Mouse (Mus musculus) neural tube, embryonic 11.5 days (tissue): ENCODE measurements around the gene Tubb3. TPM values are rescaled to one million over a fixed set of nuclear protein-coding genes. Genes with fewer than 3 reads are reported as not detected.
"Not testable (repeated sequence)": the region's sequence is repeated elsewhere in the genome, so short reads cannot be mapped to it uniquely, and the experiment has no call there.

Experiments used
- ATAC-seq: fragments of 200-750 bp; cut with Nextera tagmentation; 2 replicates; pipeline ENCODE4 v1.8.0; 2017; ENCODE audit warnings: moderate number of reproducible peaks, mild to moderate bottlenecking, moderate TSS enrichment, moderate library complexity; ENCODE audit not compliant: insufficient read depth, low FRiP score, low TSS enrichment
- DNase-seq: peaks from one replicate; pipeline ENCODE4 v3.0.0-alpha.2; 2015; ENCODE audit warnings: low spot score
- H3K27ac ChIP-seq: fragments of 300-500 bp; sonication (generic); 2 replicates; pipeline ENCODE4 v1.5.1; 2014; ENCODE audit warnings: low read depth, mild to moderate bottlenecking, low read length
- H3K27me3 ChIP-seq: fragments of 300-500 bp; sonication (generic); 2 replicates; pipeline ENCODE4 v1.6.1; 2014; ENCODE audit warnings: mild to moderate bottlenecking, low read length, mixed read lengths; ENCODE audit not compliant: control insufficient read depth, insufficient read depth
- H3K36me3 ChIP-seq: fragments of 300-500 bp; sonication (generic); 2 replicates; pipeline ENCODE4 v1.6.1; 2014; ENCODE audit warnings: mild to moderate bottlenecking, low read length, moderate library complexity, mixed read lengths; ENCODE audit not compliant: control insufficient read depth, insufficient read depth
- H3K4me1 ChIP-seq: fragments of 300-500 bp; sonication (generic); 2 replicates; pipeline ENCODE4 v1.6.1; 2014; ENCODE audit warnings: low read length, mixed read lengths; ENCODE audit not compliant: control insufficient read depth, insufficient read depth
- H3K4me2 ChIP-seq: fragments of 300-500 bp; sonication (generic); 2 replicates; pipeline ENCODE4 v1.6.1; 2014; ENCODE audit warnings: low read depth, mild to moderate bottlenecking, moderate library complexity
- H3K4me3 ChIP-seq: fragments of 300-500 bp; sonication (generic); 2 replicates; pipeline ENCODE4 v1.5.1; 2014; ENCODE audit warnings: low read depth, low read length
- H3K9ac ChIP-seq: fragments of 300-500 bp; sonication (generic); 2 replicates; pipeline ENCODE4 v1.6.1; 2014; ENCODE audit warnings: mild to moderate bottlenecking, low read length
- H3K9me3 ChIP-seq: fragments of 300-500 bp; sonication (generic); 2 replicates; pipeline ENCODE4 v1.6.1; 2016; ENCODE audit warnings: low read length; ENCODE audit not compliant: control insufficient read depth
- WGBS: fragments of 180-500 bp; shearing (Covaris S2); extraction: QIAGEN DNeasy Blood & Tissue Kit; methylation state at CpG from one replicate; pipeline ENCODE4 v1.1.7; 2014; 5-methylcytosine and 5-hydroxymethylcytosine counted together
- polyA plus RNA-seq: library from polyadenylated mRNA; unstranded; fragments of >200 nt; fragmentation: Nextera tagmentation; extraction: Ambion mirVana; gene quantifications from 2 replicates; pipeline ENCODE4 v1.2.1, GENCODE M21; 2014

Gene Tubb3
- polyA plus RNA-seq, 1 experiment from 2014 or later, result 1,012 TPM

DNA sequence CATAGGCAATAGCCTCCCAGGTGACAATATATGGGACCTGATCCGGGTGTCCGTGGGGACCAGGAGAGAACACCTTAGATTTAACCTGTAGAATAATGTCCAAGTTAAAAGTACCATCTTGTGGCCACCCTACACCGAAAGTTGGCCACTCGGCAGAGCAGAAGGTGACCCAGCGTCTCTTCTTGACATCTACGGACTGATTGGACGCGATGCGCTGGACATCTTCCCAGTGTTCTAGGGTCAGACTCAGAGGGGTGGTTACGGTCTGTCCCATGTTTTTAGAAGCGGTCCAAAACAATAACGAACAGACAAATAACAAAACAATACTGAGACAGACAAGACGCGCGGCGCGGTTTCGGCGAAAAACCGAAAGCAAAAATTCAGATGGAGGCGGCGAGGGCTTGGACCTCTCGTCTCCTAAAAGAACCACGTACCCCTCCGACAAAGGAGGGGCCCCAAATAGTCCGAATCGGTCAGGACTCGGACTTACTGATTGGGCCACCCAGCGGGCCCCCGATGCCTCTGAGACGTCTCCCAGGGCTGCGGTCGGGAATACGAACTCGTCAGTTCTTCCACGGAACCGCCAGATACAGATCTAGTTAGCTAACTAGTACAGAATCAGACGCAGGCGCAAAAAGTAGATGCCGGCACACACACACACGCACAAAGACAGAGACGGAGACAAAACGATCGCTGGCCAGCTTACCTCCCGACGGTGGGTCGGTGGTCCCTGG is 22.2 kb downstream of the Tubb3 start:
- not testable (repeated sequence) for H3K4me1 ChIP-seq, DNase-seq, ATAC-seq, H3K27me3 ChIP-seq, H3K27ac ChIP-seq, H3K4me3 ChIP-seq, H3K4me2 ChIP-seq, H3K36me3 ChIP-seq, H3K9ac ChIP-seq
- 98% methylated on average over 35 of the region's 47 CpGs for WGBS
- peaks cover 16% of the 10 kb centered on the region for H3K9me3 ChIP-seq

DNA sequence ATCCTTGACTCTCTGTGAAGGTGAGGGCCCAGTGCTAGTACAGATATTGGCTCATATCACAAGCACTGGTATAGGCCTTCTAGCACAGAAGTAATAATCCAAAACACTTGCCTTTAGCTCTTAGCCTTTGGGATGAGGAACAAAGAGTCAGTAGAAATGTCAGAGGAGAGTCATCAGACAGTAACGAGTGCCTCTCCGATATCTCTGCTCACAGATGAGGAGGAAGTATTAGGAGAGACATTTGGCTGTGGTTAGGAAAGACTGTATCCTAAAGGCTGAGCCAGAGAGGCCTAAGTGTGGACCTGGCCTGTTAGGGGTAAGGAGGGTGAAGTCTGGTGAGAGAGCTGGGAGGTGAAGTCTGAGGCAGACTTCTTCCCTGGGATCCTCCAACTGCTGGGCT is 30.6 kb downstream of the Tubb3 start:
- H3K4me3 ChIP-seq, result no peak overlapping the region
- no peak for ATAC-seq
- H3K4me1 ChIP-seq, result 0 out of 2 replicates have a peak, but pooled peaks cover 3% of the 10 kb centered on the region
- no peak overlapping the region for H3K27ac ChIP-seq
- H3K9me3 ChIP-seq, result no peaks in the 10 kb centered on the region
- no peaks in the 10 kb centered on the region for H3K36me3 ChIP-seq
- H3K27me3 ChIP-seq, result no peaks in the 10 kb centered on the region
- H3K4me2 ChIP-seq, result no peak overlapping the region
- 90% methylated on average over 2 of the region's 2 CpGs for WGBS
- H3K9ac ChIP-seq, result no peak overlapping the region
- DNase-seq, result no peak

DNA sequence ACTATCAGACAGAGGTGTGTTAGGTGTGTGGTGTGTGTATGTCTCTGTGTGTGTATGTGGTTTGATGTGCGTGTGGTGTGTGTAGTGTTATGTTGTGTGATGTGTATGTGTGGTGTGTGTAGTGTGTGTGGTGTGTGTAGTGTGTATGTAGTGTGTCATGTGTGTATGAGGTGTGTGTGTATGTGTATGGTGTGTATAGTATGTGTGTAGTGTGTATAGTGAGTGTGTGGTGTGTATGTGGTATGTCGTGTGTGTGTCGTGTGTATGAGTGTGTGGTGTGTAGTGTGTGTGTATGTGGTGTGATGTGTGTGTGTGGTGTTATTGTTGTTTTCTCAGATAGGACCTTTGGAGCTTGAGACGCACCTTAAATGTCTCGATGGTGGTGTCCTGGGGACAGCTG is 31.1 kb downstream of the Tubb3 start:
- H3K27ac ChIP-seq, result no peak overlapping the region
- 83% methylated on average over 5 of the region's 5 CpGs for WGBS
- H3K9me3 ChIP-seq, result no peaks in the 10 kb centered on the region
- ATAC-seq (0 out of 2 replicates have a peak, but pooled peaks have one; percentile 9), DNase-seq (no peak)
- no peak overlapping the region for H3K4me2 ChIP-seq
- H3K4me3 ChIP-seq, result no peak overlapping the region; the same call in 1 of the 2 replicates
- 0 out of 2 replicates have a peak, but pooled peaks cover 3% of the 10 kb centered on the region for H3K4me1 ChIP-seq
- no peaks in the 10 kb centered on the region for H3K27me3 ChIP-seq
- no peak overlapping the region for H3K9ac ChIP-seq
- no peaks in the 10 kb centered on the region for H3K36me3 ChIP-seq

DNA sequence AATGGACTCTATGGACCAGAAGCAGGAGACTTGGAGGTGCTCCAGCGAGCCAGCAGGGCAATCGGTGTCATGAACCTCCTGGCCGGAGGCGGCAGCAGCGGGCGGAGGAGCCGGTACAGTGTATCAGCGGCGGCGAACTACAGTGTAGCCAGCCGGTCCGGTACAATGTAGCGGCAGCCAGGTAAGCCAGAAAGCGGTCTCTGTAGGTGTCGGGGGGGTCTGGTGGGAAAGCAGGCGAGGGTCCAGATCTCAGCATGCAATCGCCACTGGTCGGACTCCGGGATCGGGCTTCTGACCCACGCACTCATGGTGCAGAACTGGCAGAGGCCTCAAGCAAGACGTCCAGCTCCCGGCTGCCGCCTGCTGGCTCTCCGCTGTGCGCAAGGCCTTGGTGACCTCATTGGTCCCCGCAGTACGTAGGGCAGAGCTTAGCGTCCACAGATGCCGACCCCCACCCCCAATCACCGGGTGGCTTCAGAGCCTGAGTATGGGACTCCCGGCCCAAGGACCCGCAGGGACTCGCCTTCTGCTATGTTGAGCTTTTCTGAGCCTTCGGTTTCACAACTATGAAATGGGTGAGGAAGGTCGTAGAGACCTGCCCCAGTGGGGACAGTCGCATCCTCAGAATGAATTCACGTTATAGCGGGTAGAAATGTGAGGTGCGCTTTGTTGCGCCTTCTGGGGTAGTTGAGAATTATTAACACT is 31.8 kb downstream of the Tubb3 start:
- no peaks in the 10 kb centered on the region for H3K9me3 ChIP-seq
- peak overlapping the region; percentile 63 for H3K4me2 ChIP-seq
- DNase-seq, result peak; percentile 94
- 1% methylated on average over 41 of the region's 41 CpGs for WGBS
- H3K4me3 ChIP-seq, result peak overlapping the region; percentile 59
- peak overlapping the region; percentile 80 for H3K9ac ChIP-seq
- H3K36me3 ChIP-seq, result no peaks in the 10 kb centered on the region
- no peaks in the 10 kb centered on the region for H3K27me3 ChIP-seq
- 0 out of 2 replicates have a peak, but pooled peaks cover 3% of the 10 kb centered on the region for H3K4me1 ChIP-seq
- peak; percentile 94 for ATAC-seq
- H3K27ac ChIP-seq, result no peak overlapping the region; the same call in 1 of the 2 replicates

DNA sequence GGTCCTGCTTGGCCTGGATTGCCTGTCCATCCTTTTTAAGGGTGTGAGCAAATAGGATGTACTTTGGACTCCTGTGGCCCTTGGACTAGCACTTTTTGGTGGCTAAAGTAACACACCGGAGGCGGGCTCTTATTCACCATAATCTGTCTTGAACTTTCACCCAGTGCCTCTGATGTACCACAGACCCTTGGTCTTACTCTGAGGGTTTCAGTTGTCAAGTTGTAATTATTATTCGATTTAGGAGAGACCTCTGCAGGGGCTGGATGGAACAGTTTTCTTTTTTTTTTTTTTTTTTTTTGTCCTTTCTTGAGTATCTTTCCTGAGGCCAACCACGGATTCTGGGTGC is 32.3 kb downstream of the Tubb3 start:
- Histone ChIP-seq H3K27ac (no peak overlapping the region), H3K4me2 (peak overlapping the region; percentile 63), H3K27me3 (no peaks in the 10 kb centered on the region), H3K9ac (peak overlapping the region; percentile 80), H3K4me3 (peak overlapping the region; percentile 59), H3K4me1 (0 out of 2 replicates have a peak, but pooled peaks cover 3% of the 10 kb centered on the region), H3K9me3 (no peaks in the 10 kb centered on the region), H3K36me3 (no peaks in the 10 kb centered on the region)
- WGBS, result 47% methylated on average over 4 of the region's 4 CpGs
- no peak for DNase-seq
- ATAC-seq, result no peak; the same call in 1 of the 2 replicates

DNA sequence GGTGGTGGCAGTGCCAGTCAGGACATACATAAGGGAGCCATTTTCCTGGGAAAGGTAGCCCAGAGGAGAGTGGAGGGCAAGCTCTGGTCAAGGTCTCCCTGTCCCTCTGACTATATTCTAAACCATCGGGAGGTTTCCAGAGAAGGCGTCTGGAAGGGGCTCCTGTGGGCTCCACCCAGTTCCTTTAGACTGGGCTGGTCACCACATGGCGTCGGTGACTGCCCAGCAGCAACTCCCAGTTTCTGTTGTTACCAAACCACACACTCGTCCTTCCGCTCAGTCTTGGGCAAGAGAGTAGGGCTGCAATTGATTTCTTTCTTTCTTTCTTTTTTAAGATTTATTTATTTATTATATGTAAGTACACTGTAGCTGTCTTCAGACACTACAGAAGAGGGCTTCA is 32.9 kb downstream of the Tubb3 start:
- H3K4me3 ChIP-seq, result no peak overlapping the region
- H3K4me1 ChIP-seq, result 0 out of 2 replicates have a peak, but pooled peaks cover 3% of the 10 kb centered on the region
- WGBS, result 91% methylated on average over 6 of the region's 6 CpGs
- H3K4me2 ChIP-seq, result no peak overlapping the region
- H3K27me3 ChIP-seq, result no peaks in the 10 kb centered on the region
- no peaks in the 10 kb centered on the region for H3K9me3 ChIP-seq
- H3K36me3 ChIP-seq, result no peaks in the 10 kb centered on the region
- no peak for ATAC-seq
- H3K9ac ChIP-seq, result no peak overlapping the region
- H3K27ac ChIP-seq, result no peak overlapping the region
- DNase-seq, result no peak

DNA sequence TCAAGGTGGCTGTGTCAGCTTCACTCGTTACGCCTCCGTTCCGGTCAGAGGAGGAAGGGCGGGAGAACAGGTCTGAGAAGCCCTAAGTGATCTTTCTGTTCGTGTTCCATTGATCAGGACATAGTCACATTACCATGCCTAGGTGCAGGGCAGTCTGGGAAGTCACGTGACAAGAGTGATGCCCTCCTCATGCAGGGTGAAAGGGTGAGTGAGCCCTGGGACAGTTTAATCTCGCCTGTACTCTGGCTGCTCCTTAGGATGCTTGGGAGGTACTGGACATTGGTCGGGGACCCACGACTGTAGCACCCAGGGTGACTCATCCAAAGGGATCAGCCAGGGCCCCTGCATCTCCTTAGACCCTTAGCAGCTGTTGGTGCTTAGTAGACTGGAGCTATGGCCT is 34.8 kb downstream of the Tubb3 start:
- Histone ChIP-seq H3K9ac (no peak overlapping the region), H3K27ac (no peak overlapping the region), H3K4me2 (no peak overlapping the region), H3K4me1 (0 out of 2 replicates have a peak, but pooled peaks cover 3% of the 10 kb centered on the region), H3K27me3 (no peaks in the 10 kb centered on the region), H3K36me3 (no peaks in the 10 kb centered on the region), H3K4me3 (no peak overlapping the region), H3K9me3 (no peaks in the 10 kb centered on the region)
- DNase-seq, result no peak
- ATAC-seq, result no peak
- WGBS, result 87% methylated on average over 10 of the region's 10 CpGs

DNA sequence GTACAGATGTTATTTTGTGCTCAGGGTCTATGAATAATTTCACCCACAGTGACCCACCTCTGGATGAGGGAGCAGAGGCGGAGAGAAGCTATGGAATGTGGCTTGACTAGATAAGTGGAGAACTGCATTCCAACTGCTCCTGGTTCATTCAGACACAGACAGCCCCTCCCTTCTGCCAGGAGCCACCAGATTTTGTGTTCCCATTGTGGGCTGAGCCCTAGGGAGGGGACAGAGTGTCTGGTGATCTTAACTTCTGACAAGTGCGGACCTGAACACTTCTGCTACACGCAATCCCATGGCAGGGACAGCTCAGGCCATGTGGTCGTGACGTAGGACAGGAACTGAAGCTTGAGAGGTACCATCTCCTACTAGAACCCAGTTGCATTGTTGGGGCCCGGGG is 35.6 kb downstream of the Tubb3 start:
- no peak overlapping the region for H3K4me2 ChIP-seq
- DNase-seq, result no peak
- H3K36me3 ChIP-seq, result no peaks in the 10 kb centered on the region
- H3K9me3 ChIP-seq, result no peaks in the 10 kb centered on the region
- H3K4me1 ChIP-seq, result 0 out of 2 replicates have a peak, but pooled peaks cover 3% of the 10 kb centered on the region
- no peak overlapping the region for H3K27ac ChIP-seq
- WGBS, result 89% methylated on average over 6 of the region's 6 CpGs
- H3K4me3 ChIP-seq, result no peak overlapping the region
- no peak for ATAC-seq
- H3K27me3 ChIP-seq, result no peaks in the 10 kb centered on the region
- H3K9ac ChIP-seq, result no peak overlapping the region
